Mouse (Mus musculus): ENCODE measurements around the gene 1700021F05Rik. TPM values are rescaled to one million over a fixed set of nuclear protein-coding genes. Genes with fewer than 3 reads are reported as not detected.

Gene 1700021F05Rik
- polyA plus RNA-seq, 1 experiment from 2014 or later = 66.6 TPM

GRCm38 (mm10) chr10:43477865-43478681 lies 62.7 kb downstream of the 1700021F05Rik start:
- under 1% methylated on average over 42 of the region's 42 CpGs for WGBS

DNA sequence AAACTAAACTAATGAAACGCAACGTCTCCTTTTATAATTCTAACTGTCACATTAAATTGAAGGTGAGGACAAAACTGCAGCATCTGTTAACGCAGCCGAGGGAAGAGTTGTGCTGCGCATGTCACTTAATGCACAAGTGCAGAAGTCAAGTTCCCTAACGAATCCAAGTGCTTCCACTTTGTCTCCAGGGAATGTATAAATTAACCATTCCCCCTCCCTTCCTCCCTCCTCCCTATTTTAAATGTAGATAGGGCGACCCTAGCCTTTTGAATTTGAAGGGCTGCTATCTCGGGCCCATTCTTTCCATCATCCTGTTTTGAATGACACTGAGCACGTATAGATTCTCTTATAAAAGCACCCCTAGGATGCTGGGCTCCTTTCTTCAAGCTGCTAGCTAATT lies 63.3 kb downstream of the 1700021F05Rik start:
- ATAC-seq (ENCODE audit: insufficient number of reproducible peaks, low FRiP score, low TSS enrichment, low read depth) = no peak
- peak overlapping the region; percentile 81 for H3K4me2 ChIP-seq (ENCODE audit: low read depth, severe bottlenecking)

More at GRCm38 (mm10) chr10:43477865-43478681, 62.7 kb downstream of the 1700021F05Rik start:
- Histone ChIP-seq H3K9me3 (ENCODE audit: control insufficient read depth, low read length) (no peaks in the 10 kb centered on the region), H3K27me3 (ENCODE audit: control insufficient read depth, insufficient read depth, low read length) (no peaks in the 10 kb centered on the region), H3K4me3 (ENCODE audit: low read depth, low read length) (peak overlapping the region; percentile 78), H3K4me1 (ENCODE audit: control insufficient read depth, insufficient read depth, low read length) (peaks cover 19% of the 10 kb centered on the region), H3K36me3 (ENCODE audit: control insufficient read depth, insufficient read depth, low read length) (no peaks in the 10 kb centered on the region), H3K27ac (replicated peaks; ENCODE audit: low read depth, low read length) (peak overlapping the region; percentile 92), H3K4me2 (ENCODE audit: low read depth, severe bottlenecking) (peak overlapping the region; percentile 81), H3K9ac (ENCODE audit: low read length) (peak overlapping the region; percentile 92)
- DNase-seq (ENCODE audit: low spot score) = peak; percentile 80
- ATAC-seq (ENCODE audit: insufficient number of reproducible peaks, low FRiP score, low TSS enrichment, low read depth) = peak; percentile 61; the same call in 1 of the 2 replicates

GRCm38 (mm10) chr10:43475376-43475775 lies 65.4 kb downstream of the 1700021F05Rik start:
- H3K9me3 ChIP-seq (ENCODE audit: control insufficient read depth, low read length) = no peaks in the 10 kb centered on the region
- H3K4me2 ChIP-seq (ENCODE audit: low read depth, severe bottlenecking) = no peak overlapping the region
- no peak overlapping the region for H3K4me3 ChIP-seq (ENCODE audit: low read depth, low read length)
- no peaks in the 10 kb centered on the region for H3K27me3 ChIP-seq (ENCODE audit: control insufficient read depth, insufficient read depth, low read length)
- H3K4me1 ChIP-seq (ENCODE audit: control insufficient read depth, insufficient read depth, low read length) = peaks cover 5% of the 10 kb centered on the region
- 51% methylated on average over 4 of the region's 4 CpGs for WGBS
- H3K27ac ChIP-seq (replicated peaks; ENCODE audit: low read depth, low read length) = no peak overlapping the region
- H3K9ac ChIP-seq (ENCODE audit: low read length) = no peak overlapping the region
- no peak for DNase-seq (ENCODE audit: low spot score)
- H3K36me3 ChIP-seq (ENCODE audit: control insufficient read depth, insufficient read depth, low read length) = no peaks in the 10 kb centered on the region
- ATAC-seq (ENCODE audit: insufficient number of reproducible peaks, low FRiP score, low TSS enrichment, low read depth) = no peak

More for the DNA sequence above, 63.3 kb downstream of the 1700021F05Rik start:
- H3K9me3 ChIP-seq (ENCODE audit: control insufficient read depth, low read length) = no peaks in the 10 kb centered on the region
- H3K4me3 ChIP-seq (ENCODE audit: low read depth, low read length) = peak overlapping the region; percentile 78
- H3K36me3 ChIP-seq (ENCODE audit: control insufficient read depth, insufficient read depth, low read length) = no peaks in the 10 kb centered on the region
- WGBS = 7% methylated on average over 9 of the region's 9 CpGs
- peaks cover 13% of the 10 kb centered on the region for H3K4me1 ChIP-seq (ENCODE audit: control insufficient read depth, insufficient read depth, low read length)
- H3K27me3 ChIP-seq (ENCODE audit: control insufficient read depth, insufficient read depth, low read length) = no peaks in the 10 kb centered on the region
- no peak for DNase-seq (ENCODE audit: low spot score)
- H3K27ac ChIP-seq (replicated peaks; ENCODE audit: low read depth, low read length) = no peak overlapping the region
- peak overlapping the region; percentile 92 for H3K9ac ChIP-seq (ENCODE audit: low read length)

Other genes with a start within 250 kb of the 1700021F05Rik start
- 8.4 and 8.5 TPM in 2 replicates for gene Bend3, start 62.2 kb downstream of the 1700021F05Rik start, polyA plus RNA-seq (2014; fragmentation: Nextera tagmentation; extraction: Ambion mirVana)
- 5.3 and 8.7 TPM in 2 replicates for gene Gm9803, start 16.9 kb downstream of the 1700021F05Rik start, polyA plus RNA-seq (2014; fragmentation: Nextera tagmentation; extraction: Ambion mirVana)
- gene Cd24a, start 37.3 kb upstream of the 1700021F05Rik start, polyA plus RNA-seq (2014; fragmentation: Nextera tagmentation; extraction: Ambion mirVana) = 795 and 838 TPM in 2 replicates

Measured in limb, embryonic 11.5 days (tissue).